Mouse (Mus musculus) lung, postnatal 25 days (tissue): Measurements from ENCODE around the gene Tarbp2.

ENCODE experiments used
- DNase-seq: peaks from one replicate; pipeline ENCODE4 v3.0.0; 2022; ENCODE audit warnings: low spot score

Tarbp2 gene

GRCm38 (mm10) chr15:102517976-102518858 lies at the start of gene Tarbp2:
Gene Tarbp2 (plus strand): TSS chr15:102518192.
- DNase-seq: peak; percentile 100

- no peak for DNase-seq
Observed at GRCm38 (mm10) chr15:102468675-102469370, 49.2 kb upstream of the Tarbp2 start.

- peak; percentile 98 for DNase-seq
Observed at GRCm38 (mm10) chr15:102470183-102470604, 47.8 kb upstream of the Tarbp2 start, which contains the start of gene Pcbp2. Gene Pcbp2 (plus strand): TSS chr15:102470539.

GRCm38 (mm10) chr15:102470605-102471294 lies 47.2 kb upstream of the Tarbp2 start:
- peak; percentile 70 for DNase-seq

- DNase-seq: no peak
Observed at GRCm38 (mm10) chr15:102471295-102471645, 46.7 kb upstream of the Tarbp2 start.

GRCm38 (mm10) chr15:102471727-102472126 lies 46.3 kb upstream of the Tarbp2 start:
- DNase-seq: no peak

GRCm38 (mm10) chr15:102473246-102473645 lies 44.7 kb upstream of the Tarbp2 start:
- no peak for DNase-seq

GRCm38 (mm10) chr15:102474520-102474919 lies 43.5 kb upstream of the Tarbp2 start:
- DNase-seq: no peak

- no peak for DNase-seq
Observed at GRCm38 (mm10) chr15:102483136-102483535, 34.9 kb upstream of the Tarbp2 start.

- DNase-seq: no peak
Observed at GRCm38 (mm10) chr15:102485853-102486252, 32.1 kb upstream of the Tarbp2 start.

GRCm38 (mm10) chr15:102487664-102488063 lies 30.3 kb upstream of the Tarbp2 start:
- DNase-seq: no peak

GRCm38 (mm10) chr15:102498322-102498721 lies 19.7 kb upstream of the Tarbp2 start:
- no peak for DNase-seq

- no peak for DNase-seq
Observed at GRCm38 (mm10) chr15:102499370-102499769, 18.6 kb upstream of the Tarbp2 start.

GRCm38 (mm10) chr15:102499851-102500250 lies 18.1 kb upstream of the Tarbp2 start:
- DNase-seq: no peak

- no peak for DNase-seq
Observed at GRCm38 (mm10) chr15:102500479-102500878, 17.5 kb upstream of the Tarbp2 start.

GRCm38 (mm10) chr15:102501084-102501814 lies 16.7 kb upstream of the Tarbp2 start:
- DNase-seq: no peak

GRCm38 (mm10) chr15:102502254-102502840 lies 15.6 kb upstream of the Tarbp2 start:
- no peak for DNase-seq

- no peak for DNase-seq
Observed at GRCm38 (mm10) chr15:102503447-102503846, 14.5 kb upstream of the Tarbp2 start, which contains the start of gene Gm10337. Gene Gm10337 (plus strand): TSS chr15:102503722.

- no peak for DNase-seq
Observed at GRCm38 (mm10) chr15:102503924-102504782, 13.8 kb upstream of the Tarbp2 start.

- no peak for DNase-seq
Observed at GRCm38 (mm10) chr15:102505073-102505769, 12.8 kb upstream of the Tarbp2 start.
